Mouse (Mus musculus) erythroblast, embryonic 14.5 days (primary cell): Measurements from ENCODE around the gene Ankmy1.

Experiments
- GATA1 ChIP-seq: IDR thresholded peaks from 2 replicates; pipeline ENCODE4 v1.6.1; 2012; ENCODE audit warnings: low read length, inconsistent platforms, mixed read lengths
- TAL1 ChIP-seq: IDR thresholded peaks from 3 replicates; pipeline ENCODE4 v1.6.1; 2012; ENCODE audit warnings: low read length, inconsistent platforms, mixed read lengths

DNA sequence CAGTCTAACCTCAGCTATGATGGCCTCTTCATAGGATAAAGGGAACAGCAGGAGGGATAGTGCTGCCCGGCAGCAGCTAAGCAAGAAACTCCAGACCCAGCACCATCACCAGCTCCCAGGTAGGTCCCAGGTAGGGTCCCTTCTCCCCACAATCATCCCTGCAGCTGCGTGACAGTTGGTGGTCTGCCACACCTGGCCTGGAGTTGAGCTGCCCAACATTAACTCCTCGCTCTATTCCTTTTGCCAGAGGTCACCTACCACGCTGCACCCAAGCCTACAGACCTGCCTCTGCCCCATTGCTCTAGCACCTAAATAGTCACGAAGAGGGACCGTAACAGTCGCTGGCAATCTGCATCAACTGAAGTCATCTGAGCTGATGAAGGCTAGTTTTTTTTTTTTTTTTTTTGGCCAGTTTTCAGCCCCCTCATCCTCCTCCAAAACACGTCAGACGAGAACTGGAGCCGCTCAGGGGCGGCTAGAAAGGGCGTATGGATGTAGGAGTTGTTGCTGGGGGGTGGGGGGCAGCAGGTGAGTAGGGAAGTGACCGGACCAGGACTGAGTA, 72.0 kb downstream of the Ankmy1 start:
- TF ChIP-seq GATA1 = no peak
- no peak for TF ChIP-seq TAL1
